Mouse (Mus musculus) inflammation-experienced regulatory T-cells (primary cell): ENCODE data around the gene Btla. TPM values are rescaled to one million over a fixed set of nuclear protein-coding genes. Genes with fewer than 3 reads are reported as not detected.

Experiments
- polyA plus RNA-seq, 2 experiments: library from polyadenylated mRNA; unstranded; fragments of 100-300 nt; shearing (Covaris generic); gene quantifications; one replicate each; pipeline ENCODE4 v1.2.1; 2017

Btla gene
- polyA plus RNA-seq, result 10 to 100 TPM; 61.5 to 68.1 TPM

GRCm38 (mm10) chr16:45223648-45224388 lies at the start of gene Btla:
Btla (plus strand) TSS chr16:45224315.

Other genes starting within 250 kb of the Btla start
- 1 to 10 TPM in 1 of 2 experiments, not detected in 1; 1.3 TPM for gene Ccdc80, start 130.9 kb upstream of the Btla start, polyA plus RNA-seq
- 10 to 100 TPM; 36.8 to 53.0 TPM for gene Slc35a5, start 65.6 kb upstream of the Btla start, polyA plus RNA-seq
- 10 to 100 TPM; 69.8 to 88.2 TPM for gene Atg3, start 65.5 kb upstream of the Btla start, polyA plus RNA-seq
- gene Cd200, start 184.7 kb downstream of the Btla start, polyA plus RNA-seq, result 100 to 1,000 TPM; 103 to 117 TPM